Mouse (Mus musculus): ENCODE results near the gene Gm21060. TPM values are rescaled to one million over a fixed set of nuclear protein-coding genes. Genes with fewer than 3 reads are reported as not detected.

Gm21060 gene
- total RNA-seq, 1 experiment from 2014 or later = not detected

Other genes starting within 250 kb of the Gm21060 start
- gene Zfp950, start 156.2 kb downstream of the Gm21060 start, total RNA-seq (2017) = 63.4 and 84.0 TPM in 2 replicates
- gene Gm7102, start 120.8 kb downstream of the Gm21060 start, total RNA-seq (2017) = not detected in 2 replicates
- not detected in 2 replicates for gene Gm6020, start 113.2 kb downstream of the Gm21060 start, total RNA-seq (2017)
- gene Csf2ra, start 68.6 kb downstream of the Gm21060 start, total RNA-seq (2017) = 168 and 172 TPM in 2 replicates

Data from neutrophil, adult 5-6 weeks (primary cell).